Mouse (Mus musculus): ENCODE measurements around the gene Laptm4a. TPM values are rescaled to one million over a fixed set of nuclear protein-coding genes. Genes with fewer than 3 reads are reported as not detected.

Gene Laptm4a
- polyA plus RNA-seq, 1 experiment from 2014 or later, result 151 TPM

GRCm38 (mm10) chr12:8884426-8885145, 36.9 kb upstream of the Laptm4a start:
- Histone ChIP-seq H3K36me3 (ENCODE audit: control insufficient read depth, insufficient read depth, low read length) (no peaks in the 10 kb centered on the region), H3K27ac (replicated peaks; ENCODE audit: low read depth, low read length) (no peak overlapping the region), H3K4me2 (ENCODE audit: low read length) (peak overlapping the region; percentile 23; the same call in 1 of the 2 replicates), H3K9me3 (ENCODE audit: control insufficient read depth, low read length) (no peaks in the 10 kb centered on the region), H3K4me3 (replicated peaks; ENCODE audit: low read depth, low read length) (no peak overlapping the region), H3K27me3 (ENCODE audit: control insufficient read depth, insufficient read depth, low read length) (no peaks in the 10 kb centered on the region), H3K9ac (replicated peaks; ENCODE audit: low read length) (no peak overlapping the region; the same call in 1 of the 2 replicates), H3K4me1 (ENCODE audit: control insufficient read depth, insufficient read depth, low read length) (peaks cover 9% of the 10 kb centered on the region)
- ATAC-seq (ENCODE audit: low FRiP score, low TSS enrichment) (no peak), DNase-seq (peak; percentile 18)
- 30% methylated on average over 13 of the region's 13 CpGs for WGBS

GRCm38 (mm10) chr12:8885146-8885543, 36.3 kb upstream of the Laptm4a start:
- Histone ChIP-seq H3K27me3 (ENCODE audit: control insufficient read depth, insufficient read depth, low read length) (no peaks in the 10 kb centered on the region), H3K9ac (replicated peaks; ENCODE audit: low read length) (no peak overlapping the region; the same call in 1 of the 2 replicates), H3K9me3 (ENCODE audit: control insufficient read depth, low read length) (no peaks in the 10 kb centered on the region), H3K4me1 (ENCODE audit: control insufficient read depth, insufficient read depth, low read length) (peaks cover 9% of the 10 kb centered on the region), H3K36me3 (ENCODE audit: control insufficient read depth, insufficient read depth, low read length) (no peaks in the 10 kb centered on the region), H3K4me3 (replicated peaks; ENCODE audit: low read depth, low read length) (no peak overlapping the region), H3K27ac (replicated peaks; ENCODE audit: low read depth, low read length) (no peak overlapping the region), H3K4me2 (ENCODE audit: low read length) (peak overlapping the region; percentile 23; the same call in 1 of the 2 replicates)
- WGBS, result 12% methylated on average over 4 of the region's 4 CpGs
- DNase-seq, result no peak
- ATAC-seq (ENCODE audit: low FRiP score, low TSS enrichment), result no peak

GRCm38 (mm10) chr12:8885950-8886349, 35.5 kb upstream of the Laptm4a start:
- no peak overlapping the region for H3K9ac ChIP-seq (replicated peaks; ENCODE audit: low read length)
- peaks cover 9% of the 10 kb centered on the region for H3K4me1 ChIP-seq (ENCODE audit: control insufficient read depth, insufficient read depth, low read length)
- H3K27me3 ChIP-seq (ENCODE audit: control insufficient read depth, insufficient read depth, low read length), result no peaks in the 10 kb centered on the region
- no peak overlapping the region for H3K4me2 ChIP-seq (ENCODE audit: low read length)
- no peaks in the 10 kb centered on the region for H3K9me3 ChIP-seq (ENCODE audit: control insufficient read depth, low read length)
- no peak overlapping the region for H3K27ac ChIP-seq (replicated peaks; ENCODE audit: low read depth, low read length)
- DNase-seq, result no peak
- no peaks in the 10 kb centered on the region for H3K36me3 ChIP-seq (ENCODE audit: control insufficient read depth, insufficient read depth, low read length)
- no peak for ATAC-seq (ENCODE audit: low FRiP score, low TSS enrichment)
- no peak overlapping the region for H3K4me3 ChIP-seq (replicated peaks; ENCODE audit: low read depth, low read length)
- 71% methylated on average over 3 of the region's 3 CpGs for WGBS

GRCm38 (mm10) chr12:8888445-8888844, 33.0 kb upstream of the Laptm4a start:
- Histone ChIP-seq H3K36me3 (ENCODE audit: control insufficient read depth, insufficient read depth, low read length) (no peaks in the 10 kb centered on the region), H3K27ac (replicated peaks; ENCODE audit: low read depth, low read length) (no peak overlapping the region), H3K9me3 (ENCODE audit: control insufficient read depth, low read length) (no peaks in the 10 kb centered on the region), H3K9ac (replicated peaks; ENCODE audit: low read length) (no peak overlapping the region), H3K4me2 (ENCODE audit: low read length) (no peak overlapping the region), H3K27me3 (ENCODE audit: control insufficient read depth, insufficient read depth, low read length) (no peaks in the 10 kb centered on the region), H3K4me3 (replicated peaks; ENCODE audit: low read depth, low read length) (no peak overlapping the region), H3K4me1 (ENCODE audit: control insufficient read depth, insufficient read depth, low read length) (peaks cover 9% of the 10 kb centered on the region)
- WGBS, result 43% methylated on average over 7 of the region's 7 CpGs
- DNase-seq (peak; percentile 44), ATAC-seq (ENCODE audit: low FRiP score, low TSS enrichment) (no peak)

GRCm38 (mm10) chr12:8889117-8889665, 32.3 kb upstream of the Laptm4a start:
- DNase-seq (peak; percentile 75), ATAC-seq (ENCODE audit: low FRiP score, low TSS enrichment) (no peak)
- H3K36me3 ChIP-seq (ENCODE audit: control insufficient read depth, insufficient read depth, low read length), result no peaks in the 10 kb centered on the region
- peaks cover 9% of the 10 kb centered on the region for H3K4me1 ChIP-seq (ENCODE audit: control insufficient read depth, insufficient read depth, low read length)
- 23% methylated on average over 10 of the region's 10 CpGs for WGBS
- H3K27me3 ChIP-seq (ENCODE audit: control insufficient read depth, insufficient read depth, low read length), result no peaks in the 10 kb centered on the region
- no peak overlapping the region for H3K27ac ChIP-seq (replicated peaks; ENCODE audit: low read depth, low read length)
- no peak overlapping the region for H3K9ac ChIP-seq (replicated peaks; ENCODE audit: low read length)
- no peaks in the 10 kb centered on the region for H3K9me3 ChIP-seq (ENCODE audit: control insufficient read depth, low read length)
- no peak overlapping the region for H3K4me3 ChIP-seq (replicated peaks; ENCODE audit: low read depth, low read length)
- no peak overlapping the region for H3K4me2 ChIP-seq (ENCODE audit: low read length)

- H3K4me2 ChIP-seq (ENCODE audit: low read length), result peak overlapping the region; percentile 33
- H3K36me3 ChIP-seq (ENCODE audit: control insufficient read depth, insufficient read depth, low read length), result no peaks in the 10 kb centered on the region
- no peaks in the 10 kb centered on the region for H3K9me3 ChIP-seq (ENCODE audit: control insufficient read depth, low read length)
- H3K4me3 ChIP-seq (replicated peaks; ENCODE audit: low read depth, low read length), result no peak overlapping the region
- ATAC-seq (ENCODE audit: low FRiP score, low TSS enrichment), result no peak
- H3K4me1 ChIP-seq (ENCODE audit: control insufficient read depth, insufficient read depth, low read length), result no peaks in the 10 kb centered on the region
- 34% methylated on average over 19 of the region's 21 CpGs for WGBS
- H3K27ac ChIP-seq (replicated peaks; ENCODE audit: low read depth, low read length), result no peak overlapping the region
- no peak overlapping the region for H3K9ac ChIP-seq (replicated peaks; ENCODE audit: low read length)
- no peak for DNase-seq
- H3K27me3 ChIP-seq (ENCODE audit: control insufficient read depth, insufficient read depth, low read length), result no peaks in the 10 kb centered on the region
Observed at GRCm38 (mm10) chr12:8892876-8893532, 28.5 kb upstream of the Laptm4a start.

DNA sequence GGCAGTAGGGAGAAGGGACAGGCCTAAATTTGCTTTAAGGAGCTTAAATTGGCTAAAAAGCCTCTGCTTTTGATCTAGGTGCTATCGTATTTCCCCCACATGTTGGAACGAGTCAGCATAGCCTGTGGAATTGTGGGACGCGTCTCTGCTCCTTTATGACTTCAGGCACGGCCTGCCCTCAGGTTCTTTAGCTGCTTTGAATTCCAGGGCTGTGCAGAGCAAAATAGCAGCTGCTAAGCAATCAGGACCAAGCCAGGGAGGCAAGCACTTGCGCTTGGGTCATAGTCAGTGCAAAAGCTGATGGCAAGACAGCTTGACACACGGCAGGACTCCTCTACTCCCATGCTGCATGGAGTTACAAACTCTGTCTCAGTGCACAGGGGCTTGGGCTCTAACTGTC, 24.3 kb upstream of the Laptm4a start:
- H3K4me3 ChIP-seq (replicated peaks; ENCODE audit: low read depth, low read length), result no peak overlapping the region
- DNase-seq (no peak), ATAC-seq (ENCODE audit: low FRiP score, low TSS enrichment) (no peak)
- H3K27ac ChIP-seq (replicated peaks; ENCODE audit: low read depth, low read length), result no peak overlapping the region
- no peak overlapping the region for H3K4me2 ChIP-seq (ENCODE audit: low read length)
- 0 out of 2 replicates have a peak, but pooled peaks cover 8% of the 10 kb centered on the region for H3K4me1 ChIP-seq (ENCODE audit: control insufficient read depth, insufficient read depth, low read length)
- 82% methylated on average over 7 of the region's 7 CpGs for WGBS
- H3K36me3 ChIP-seq (ENCODE audit: control insufficient read depth, insufficient read depth, low read length), result no peaks in the 10 kb centered on the region
- no peaks in the 10 kb centered on the region for H3K9me3 ChIP-seq (ENCODE audit: control insufficient read depth, low read length)
- no peaks in the 10 kb centered on the region for H3K27me3 ChIP-seq (ENCODE audit: control insufficient read depth, insufficient read depth, low read length)
- no peak overlapping the region for H3K9ac ChIP-seq (replicated peaks; ENCODE audit: low read length)

GRCm38 (mm10) chr12:8898879-8899785, 22.3 kb upstream of the Laptm4a start:
- Histone ChIP-seq H3K4me3 (replicated peaks; ENCODE audit: low read depth, low read length) (no peak overlapping the region), H3K9me3 (ENCODE audit: control insufficient read depth, low read length) (no peaks in the 10 kb centered on the region), H3K4me1 (ENCODE audit: control insufficient read depth, insufficient read depth, low read length) (0 out of 2 replicates have a peak, but pooled peaks cover 8% of the 10 kb centered on the region), H3K4me2 (ENCODE audit: low read length) (no peak overlapping the region), H3K27me3 (ENCODE audit: control insufficient read depth, insufficient read depth, low read length) (no peaks in the 10 kb centered on the region), H3K27ac (replicated peaks; ENCODE audit: low read depth, low read length) (no peak overlapping the region), H3K9ac (replicated peaks; ENCODE audit: low read length) (no peak overlapping the region), H3K36me3 (ENCODE audit: control insufficient read depth, insufficient read depth, low read length) (no peaks in the 10 kb centered on the region)
- 44% methylated on average over 19 of the region's 19 CpGs for WGBS
- DNase-seq (no peak), ATAC-seq (ENCODE audit: low FRiP score, low TSS enrichment) (peak; percentile 14; the same call in 1 of the 2 replicates)
